Mouse (Mus musculus): ENCODE measurements at regions not wholly inside any gene's neighbourhood (a gene's known extent, or its start where the extent isn't known, plus 50 kb on each side); places are given as distances from the start of the nearest gene placed in this dataset.

DNA sequence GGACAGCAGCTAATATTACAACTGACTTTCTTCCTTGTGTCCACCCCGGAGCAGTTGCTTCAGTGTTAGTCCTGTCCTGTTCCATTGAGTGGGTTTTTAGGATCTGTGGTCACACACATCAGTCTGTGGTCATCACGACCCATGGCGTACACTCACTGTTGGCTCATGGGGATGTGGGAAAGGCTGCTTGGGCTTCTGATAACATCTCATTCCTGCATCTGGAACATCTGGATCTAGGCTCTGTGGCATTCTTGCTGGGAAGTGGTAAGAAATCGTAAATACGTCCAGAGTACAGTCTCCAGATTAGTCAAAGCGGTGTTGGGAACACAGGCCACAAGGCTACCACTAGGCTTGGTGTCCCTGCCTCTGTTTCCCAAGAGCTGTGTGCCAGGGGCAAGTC, 362.7 kb upstream of the Tbx3 start:
- no peak for DNase-seq

DNA sequence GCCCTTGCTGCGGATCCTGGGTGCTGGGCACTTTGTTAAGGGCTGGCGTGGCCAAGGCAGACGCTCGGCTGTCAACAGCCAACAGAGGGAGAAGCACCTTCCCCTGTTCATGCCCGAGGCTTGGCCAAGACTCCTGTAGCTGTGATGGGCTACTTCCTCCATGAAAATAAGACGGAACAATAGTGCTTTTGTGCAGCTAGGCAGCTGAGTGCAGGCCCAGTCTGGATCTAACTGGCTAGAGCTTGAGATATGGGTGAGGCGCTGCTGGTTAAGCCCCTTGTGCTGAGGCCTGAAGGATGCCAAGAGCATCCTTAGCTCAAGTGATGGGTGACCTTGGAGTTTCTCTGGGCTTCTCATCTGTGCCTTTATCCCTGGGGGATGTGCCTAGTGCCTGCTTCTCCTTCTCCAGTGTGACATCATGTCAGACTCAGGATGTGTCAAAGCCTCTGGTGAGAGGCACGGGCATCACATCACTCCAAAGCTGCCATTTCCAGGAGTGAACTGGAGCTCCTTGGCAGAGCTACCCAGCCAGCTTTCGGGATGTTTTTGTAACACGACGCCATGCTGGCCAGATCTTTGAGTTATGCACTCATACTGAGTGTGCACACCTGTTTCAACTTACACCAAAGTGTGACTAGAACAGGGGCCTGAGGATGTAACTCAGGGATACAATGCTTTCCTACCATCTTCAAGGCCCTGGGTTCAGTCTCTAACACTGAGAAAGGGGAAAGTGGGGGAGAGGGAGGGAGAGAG, 360.1 kb upstream of the Tbx3 start:
- DNase-seq = no peak

DNA sequence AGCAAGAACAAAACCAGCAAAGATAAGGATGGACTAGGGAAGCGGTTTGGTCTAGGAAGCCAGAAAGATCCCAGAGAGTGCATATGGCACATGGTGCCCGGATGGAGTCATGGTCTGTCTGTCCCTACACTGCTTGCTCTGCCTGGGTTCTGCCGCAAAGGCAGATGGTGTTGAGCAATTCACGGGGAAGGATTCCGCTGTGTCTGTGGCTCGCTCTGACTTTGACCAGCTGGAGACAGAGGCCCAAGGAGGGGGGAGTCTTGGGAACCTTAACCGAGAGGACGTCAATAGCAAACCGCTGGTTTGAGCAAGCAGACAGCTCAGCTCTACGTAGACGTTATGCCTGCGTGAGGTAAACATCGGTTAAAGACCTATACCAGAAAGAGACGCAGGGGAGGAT, 357.7 kb upstream of the Tbx3 start:
- DNase-seq = no peak

DNA sequence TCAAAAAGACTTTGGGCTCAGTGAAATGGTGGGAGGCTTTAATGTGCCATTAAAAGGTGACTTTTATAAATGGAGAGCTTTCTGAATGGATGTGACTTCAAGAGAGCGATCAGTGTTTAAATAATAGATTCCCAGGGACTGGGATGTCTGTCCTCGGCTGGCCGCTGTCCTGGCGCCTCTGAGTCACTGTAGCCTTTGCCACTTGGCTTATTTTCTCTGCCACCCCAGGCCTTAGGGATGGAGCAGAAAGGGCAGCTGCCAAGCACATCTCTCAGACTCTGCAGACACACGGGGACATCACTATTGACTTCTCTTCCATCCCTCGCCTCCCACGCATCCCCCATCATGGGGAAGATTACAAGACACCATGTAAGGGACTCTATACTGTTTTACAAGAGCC, 355.3 kb upstream of the Tbx3 start:
- no peak for DNase-seq

DNA sequence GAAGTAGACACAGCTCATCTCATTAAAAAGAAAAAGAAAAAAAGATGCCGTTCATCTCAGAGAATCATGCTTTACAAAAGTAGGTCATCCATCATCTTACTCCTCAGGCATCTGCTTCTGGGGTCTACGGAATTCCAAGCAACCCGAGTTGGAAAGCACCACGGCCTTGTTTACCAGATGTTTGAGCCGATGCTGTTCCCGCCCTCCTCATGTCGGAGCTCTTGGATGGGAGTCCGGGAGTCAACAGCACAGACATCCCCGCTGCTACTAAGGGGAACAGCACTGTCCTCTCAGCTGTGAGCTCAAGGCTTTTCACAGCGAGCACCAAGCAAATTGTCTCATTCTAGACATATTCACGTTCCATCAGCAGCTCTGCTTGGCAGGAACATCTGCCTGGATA, 352.9 kb upstream of the Tbx3 start:
- no peak for DNase-seq

DNA sequence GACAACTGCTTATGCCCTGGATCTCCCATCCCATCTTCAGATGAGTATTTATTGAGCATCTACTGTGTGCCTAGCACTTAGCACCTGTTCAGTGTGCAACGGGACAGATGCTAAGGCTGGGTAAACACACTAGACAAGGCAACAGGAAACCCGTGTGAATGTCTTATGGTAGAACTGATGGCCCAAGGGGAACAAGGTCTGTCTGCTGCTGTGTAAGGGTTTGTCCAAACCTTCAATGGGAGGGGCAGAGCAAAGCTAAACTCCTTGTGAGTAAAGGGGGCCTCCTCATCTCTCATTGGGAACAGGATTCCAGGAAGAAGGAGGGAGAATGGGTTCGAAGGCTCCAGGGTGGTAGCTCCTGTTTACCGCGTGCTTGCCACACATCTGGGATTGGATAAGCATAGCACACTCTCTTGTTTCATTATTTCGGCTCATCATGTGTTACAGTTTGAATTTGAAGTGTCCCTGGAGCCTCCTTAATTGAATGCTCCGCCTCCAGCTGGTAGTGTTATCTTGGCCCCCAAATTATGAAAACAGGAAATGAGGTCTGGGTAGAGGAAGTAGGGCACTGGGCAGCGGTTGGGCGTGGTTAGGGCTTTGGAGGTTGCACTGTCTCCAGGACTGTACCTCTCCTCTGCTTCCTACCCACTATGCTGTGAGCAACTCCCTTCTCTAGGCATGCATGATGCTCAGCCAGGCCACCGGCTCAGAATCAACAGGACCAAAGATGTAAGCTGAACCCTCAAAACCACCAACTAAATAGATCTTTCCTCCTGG, 348.9 kb upstream of the Tbx3 start:
- peak; percentile 26 to 27 for DNase-seq

DNA sequence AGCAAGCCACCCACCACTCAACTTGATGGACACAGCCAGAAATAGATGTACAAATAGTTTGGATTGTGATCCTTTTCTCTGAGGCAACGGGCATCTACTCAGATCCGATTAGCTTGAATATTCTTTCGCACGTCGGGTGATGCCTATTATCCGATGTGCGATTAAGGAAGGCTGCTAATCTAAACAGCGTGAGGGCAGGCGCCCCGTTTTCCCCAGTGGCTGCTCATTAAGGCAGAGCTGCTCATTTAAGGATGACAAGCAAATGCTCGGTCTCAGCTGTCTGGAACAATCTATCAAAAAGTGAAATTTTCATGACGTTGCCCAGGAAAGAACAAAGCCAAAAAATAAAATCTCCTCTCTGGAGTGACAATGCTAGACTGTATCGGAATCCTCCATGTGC, 348.1 kb upstream of the Tbx3 start:
- no peak for DNase-seq

DNA sequence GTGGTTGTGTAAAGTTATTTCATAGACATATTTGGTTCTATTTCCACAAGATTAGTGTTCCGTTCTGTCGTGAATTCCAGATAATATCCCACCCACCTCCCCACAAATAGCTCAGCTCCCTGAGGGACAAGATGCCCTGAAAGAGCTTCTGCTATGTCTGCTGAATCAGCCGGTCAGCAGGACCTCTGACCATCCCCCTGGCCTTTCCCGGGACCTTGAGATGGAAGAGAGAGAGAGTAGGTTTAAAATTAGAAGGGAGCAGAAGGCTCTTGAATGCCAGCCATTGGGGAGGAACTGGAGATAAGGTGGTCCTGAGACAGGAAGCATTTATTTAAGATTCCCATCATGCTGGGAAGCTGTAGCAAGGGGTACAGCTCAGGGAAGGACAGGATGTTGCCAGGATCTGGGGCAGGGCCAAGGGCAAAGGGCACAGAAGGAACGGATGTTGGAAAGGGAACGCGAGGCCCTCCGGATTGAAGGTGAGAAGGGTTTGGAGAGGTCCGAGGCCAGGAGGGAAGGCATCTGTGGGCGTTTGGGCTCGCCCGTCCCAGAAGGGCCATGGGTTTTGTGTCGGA, 344.7 kb upstream of the Tbx3 start:
- DNase-seq = no peak

DNA sequence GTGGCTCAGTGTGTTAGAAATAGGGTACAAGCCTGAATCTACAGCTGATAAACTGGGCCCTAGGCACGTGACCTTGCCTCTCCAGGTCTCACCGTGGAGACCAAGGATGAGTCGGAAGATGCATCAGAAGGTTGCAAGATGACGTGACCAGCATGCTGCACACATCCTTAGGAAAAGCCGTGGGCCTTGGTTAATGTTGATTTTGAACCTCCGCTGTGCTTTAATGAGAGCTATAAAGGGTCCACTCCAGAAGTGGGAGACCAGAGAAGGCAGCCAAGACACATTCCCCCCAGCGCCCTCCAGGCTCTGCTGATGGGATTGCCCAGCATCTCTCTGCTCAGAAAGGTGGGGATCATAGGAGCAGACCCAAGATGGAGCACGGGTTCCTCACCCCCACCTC, 343.6 kb upstream of the Tbx3 start:
- no peak for DNase-seq

DNA sequence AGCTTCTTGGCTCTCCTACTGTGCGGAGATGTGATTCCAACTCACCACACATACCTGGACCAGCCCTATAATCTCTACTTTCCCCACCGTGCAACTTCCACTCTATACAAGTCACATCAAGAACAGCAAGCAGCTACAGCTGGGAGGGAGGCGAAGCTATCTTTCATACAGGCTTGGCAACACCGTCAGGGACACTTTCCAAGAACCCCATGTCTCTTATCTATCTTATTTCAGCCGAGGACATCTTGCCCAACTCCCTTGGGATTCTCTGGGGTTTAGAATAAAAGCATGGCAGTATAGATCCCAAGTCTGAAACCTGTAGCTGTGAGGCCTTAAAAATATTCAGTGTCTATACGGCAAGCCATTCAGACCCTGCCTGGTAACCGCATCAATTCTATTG, 341.5 kb upstream of the Tbx3 start:
- no peak for DNase-seq

DNA sequence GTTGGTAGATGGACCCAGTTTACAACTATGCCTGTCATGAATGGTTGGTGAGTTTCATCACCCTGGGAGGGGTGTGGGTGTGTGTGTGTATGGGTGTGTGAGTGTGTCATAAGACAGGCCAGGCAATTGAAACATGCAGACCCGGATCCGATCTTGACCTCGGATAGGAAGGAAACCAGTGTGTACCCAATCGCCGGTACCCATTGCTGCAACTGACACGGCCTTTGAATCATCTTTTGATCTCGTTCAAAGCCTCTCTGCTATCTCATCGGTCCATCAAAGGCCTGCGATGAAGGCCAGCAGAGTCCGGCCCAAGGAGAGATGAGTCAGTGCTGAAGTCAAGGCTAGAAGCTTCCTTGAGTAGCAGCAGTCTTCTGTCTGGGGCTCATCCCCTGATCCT, 341.1 kb upstream of the Tbx3 start:
- DNase-seq = no peak

DNA sequence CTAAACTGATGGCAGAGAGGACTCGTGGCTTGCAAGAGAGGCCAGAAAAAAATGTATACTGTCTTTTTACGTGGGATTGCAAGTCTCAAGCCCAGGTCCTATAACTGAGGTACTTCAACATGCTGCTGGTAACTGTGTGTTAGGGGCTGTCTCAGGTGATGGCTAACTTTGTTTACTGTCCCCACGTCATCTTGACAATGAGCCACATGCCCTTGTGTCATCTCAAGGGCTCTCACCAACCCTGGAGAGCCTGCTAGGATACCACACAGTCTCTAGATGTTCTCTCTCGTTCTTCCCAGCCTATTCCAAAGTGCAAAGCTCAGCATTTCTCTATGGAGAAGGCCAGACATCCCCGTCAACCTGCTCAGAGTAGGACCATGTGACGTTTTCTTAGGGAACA, 340.6 kb upstream of the Tbx3 start:
- DNase-seq = no peak

DNA sequence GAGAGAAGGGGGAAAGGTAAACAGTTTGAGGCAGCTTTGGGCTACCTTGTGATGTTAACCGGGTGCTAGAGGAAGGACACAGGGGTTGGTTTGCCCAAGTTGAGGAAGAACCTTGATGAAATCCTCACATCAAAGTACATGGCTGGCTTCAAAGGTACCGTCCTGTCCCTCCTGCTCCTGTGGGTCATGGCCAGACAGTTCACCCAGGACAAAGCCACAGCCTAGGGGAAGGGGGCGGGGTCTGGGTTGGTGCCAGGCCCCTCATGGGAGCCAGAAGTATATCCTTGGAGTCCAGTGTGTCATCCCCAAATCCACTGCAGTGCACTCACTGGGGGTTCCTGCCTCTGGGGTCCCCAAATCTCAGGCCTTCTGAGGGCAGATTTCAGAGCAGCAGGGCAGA, 339.0 kb upstream of the Tbx3 start:
- DNase-seq = no peak

DNA sequence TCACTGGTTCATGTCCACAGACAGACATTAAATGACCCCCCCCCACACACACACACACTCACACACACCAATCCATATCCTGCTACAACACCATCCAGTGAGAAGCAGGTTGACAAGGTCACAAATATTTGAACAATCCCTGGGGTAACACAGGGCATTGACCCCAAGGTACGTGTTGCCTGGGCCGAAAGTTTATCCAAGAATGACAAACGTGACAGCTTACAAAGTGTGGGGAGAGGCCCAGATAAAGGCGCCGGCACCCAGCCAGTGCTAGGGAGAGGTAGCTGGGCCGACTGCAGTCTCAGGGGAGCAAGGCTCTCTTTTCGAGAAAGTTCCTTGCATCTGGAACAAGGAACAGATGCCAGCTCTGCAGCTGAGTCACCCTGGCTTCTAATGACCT, 337.8 kb upstream of the Tbx3 start:
- no peak for DNase-seq

DNA sequence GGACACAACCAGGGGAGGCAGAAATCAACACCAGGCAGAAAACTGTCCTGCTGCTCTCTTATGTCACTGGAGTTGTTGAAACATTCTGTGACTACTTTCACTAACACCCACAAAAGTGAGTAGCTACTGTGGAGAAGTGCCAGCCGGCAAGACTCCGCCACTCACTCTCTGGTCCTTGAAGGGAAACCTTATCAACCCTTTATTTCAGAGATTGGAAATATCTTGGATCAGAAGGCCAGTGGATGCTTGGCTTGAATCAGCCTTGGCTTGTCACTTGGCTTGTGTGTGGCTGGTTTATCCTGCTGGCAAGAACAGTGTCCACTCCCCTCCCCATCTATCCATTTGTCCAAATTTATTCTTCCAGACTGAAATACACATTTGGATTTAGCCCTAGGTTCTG, 335.3 kb upstream of the Tbx3 start:
- DNase-seq = no peak

DNA sequence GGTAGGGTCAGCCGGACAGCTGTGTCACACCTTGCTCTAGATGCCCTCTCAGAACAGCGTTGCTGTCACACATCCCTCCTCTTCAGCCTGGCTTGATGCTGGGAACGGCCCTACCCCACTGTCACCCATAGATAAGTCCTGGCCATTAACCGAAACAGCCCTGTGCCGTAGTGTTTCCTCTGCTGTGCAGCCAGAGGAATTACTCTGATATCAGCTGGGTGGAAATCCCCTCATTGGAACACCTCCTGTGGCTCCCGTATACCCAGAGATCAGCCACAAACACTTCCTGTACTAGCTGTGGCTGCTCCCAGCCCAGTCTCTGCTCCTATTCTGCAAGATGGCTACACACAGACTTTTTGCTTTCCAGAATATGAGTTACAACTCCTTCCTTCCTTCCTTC, 334.5 kb upstream of the Tbx3 start:
- DNase-seq = no peak

DNA sequence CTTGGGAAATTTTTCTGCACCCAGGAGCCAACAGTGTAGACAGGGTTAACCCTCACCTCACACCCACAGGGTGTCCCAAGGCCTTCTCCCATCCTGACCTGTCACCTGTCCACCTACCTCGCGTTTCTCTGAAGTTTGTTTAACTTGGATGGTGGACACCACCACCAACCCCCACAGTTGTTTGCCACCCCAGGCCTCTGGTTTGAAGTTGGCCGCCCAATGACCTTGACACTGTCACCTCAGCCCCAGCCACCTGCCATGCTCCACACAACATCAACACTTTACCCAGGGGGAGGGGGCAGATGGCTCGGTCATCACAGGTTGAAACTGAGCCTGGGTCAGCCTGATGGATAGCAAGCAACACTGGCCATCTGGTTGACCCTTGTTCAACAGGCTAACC, 332.7 kb upstream of the Tbx3 start:
- DNase-seq = no peak

DNA sequence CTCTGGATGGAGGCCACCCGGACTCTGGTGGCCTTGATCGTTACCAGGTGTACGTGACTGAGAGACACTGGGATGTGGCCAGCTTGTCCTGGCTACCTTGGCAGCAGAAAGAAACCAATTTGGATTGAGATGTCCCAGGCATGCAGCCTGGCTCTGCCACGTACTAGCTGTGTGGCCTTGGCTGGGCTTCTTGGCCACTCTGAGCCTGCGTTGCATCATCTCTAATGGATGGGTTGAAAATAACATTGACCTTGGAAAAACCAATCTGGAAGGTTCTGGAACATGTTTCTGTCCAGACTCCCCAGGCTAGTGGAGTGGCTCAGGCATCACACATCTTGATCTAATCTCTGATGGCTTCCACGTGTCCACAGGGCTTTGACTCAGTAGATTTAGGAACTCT, 331.8 kb upstream of the Tbx3 start:
- DNase-seq = no peak

DNA sequence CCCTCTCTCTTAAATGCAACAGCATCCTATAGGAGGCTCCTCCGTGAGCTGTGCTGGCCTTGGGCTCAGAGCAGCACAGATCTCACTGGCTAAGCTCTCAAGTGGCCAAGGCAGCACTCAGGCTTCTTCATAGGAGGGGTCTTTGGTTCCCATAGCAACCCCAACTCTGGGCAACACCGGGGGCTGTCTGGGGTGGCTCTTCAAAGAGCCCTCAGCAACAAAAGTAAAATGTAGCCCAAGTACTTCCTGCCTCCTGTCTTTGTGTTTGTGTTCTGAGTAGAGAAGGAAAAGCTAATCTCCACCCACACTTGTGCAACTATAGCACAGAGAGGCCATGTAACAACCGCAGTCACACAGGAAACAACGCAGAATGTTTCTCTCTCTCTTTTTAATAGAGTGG, 322.2 kb upstream of the Tbx3 start:
- DNase-seq = no peak

DNA sequence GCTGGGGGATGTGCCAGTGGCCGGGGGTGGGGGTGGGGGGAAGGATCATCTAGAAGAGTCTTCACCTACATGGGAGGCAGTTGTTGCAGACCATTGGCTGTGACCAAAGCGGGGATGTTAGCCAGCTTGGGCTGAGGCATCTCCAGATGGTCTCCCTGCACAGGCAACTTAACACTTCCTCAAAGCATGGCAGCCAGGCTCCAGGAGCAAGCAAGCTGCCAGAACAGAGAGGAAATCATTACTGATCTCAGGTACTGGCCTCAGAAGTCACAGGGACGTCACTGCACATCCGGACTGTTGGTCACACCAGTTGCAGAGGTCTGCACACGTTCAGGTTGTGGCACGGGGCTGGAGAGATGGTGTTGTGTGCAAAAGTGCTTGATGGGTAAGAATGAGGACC, 321.1 kb upstream of the Tbx3 start:
- no peak for DNase-seq

DNA sequence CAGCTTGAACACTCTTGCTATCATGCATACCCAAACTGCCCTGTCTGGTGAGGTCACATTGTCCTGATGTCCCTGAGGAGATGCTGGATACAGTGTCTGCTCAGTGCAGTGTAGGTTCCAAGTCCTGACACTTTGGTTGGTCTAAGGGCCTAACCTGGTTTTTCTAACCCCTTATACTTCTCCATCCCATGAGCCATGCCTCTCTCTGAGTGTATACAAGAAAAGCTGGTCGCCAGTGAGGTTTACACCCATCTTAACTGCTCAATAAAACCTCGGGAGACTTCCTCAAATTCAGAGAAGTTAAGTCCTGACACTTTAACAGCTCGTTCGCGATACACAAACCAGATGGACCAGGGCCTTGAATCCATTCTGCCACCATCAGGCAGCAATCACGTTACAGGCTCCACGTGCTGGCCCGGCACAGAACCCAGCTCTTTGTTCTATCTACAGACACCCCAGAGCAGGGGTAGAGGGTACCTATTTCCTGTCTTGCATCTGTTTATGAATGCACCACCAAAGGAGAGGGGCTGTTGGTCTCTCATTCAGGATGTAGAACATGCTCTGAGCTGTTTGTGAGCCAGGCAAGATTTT, 320.0 kb upstream of the Tbx3 start:
- no peak for DNase-seq

DNA sequence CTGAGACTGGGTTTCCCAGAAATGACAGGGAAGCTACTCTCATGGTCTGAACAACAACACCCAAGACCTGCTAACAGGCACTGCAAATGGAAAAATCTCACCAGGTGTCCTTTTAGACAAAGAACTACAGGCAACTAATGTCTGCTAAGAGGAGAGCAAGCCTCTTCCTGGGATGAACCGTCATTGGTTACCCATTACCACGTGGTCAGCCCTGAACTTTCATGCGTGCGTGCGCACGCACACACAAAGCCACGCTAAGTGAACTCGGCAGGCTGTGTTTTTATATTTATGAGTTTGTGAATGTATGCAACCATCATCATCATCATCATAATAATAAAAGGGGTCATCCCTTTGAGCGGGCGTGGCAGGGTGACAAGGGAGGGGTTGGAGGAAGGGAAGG, 315.0 kb upstream of the Tbx3 start:
- DNase-seq = no peak

DNA sequence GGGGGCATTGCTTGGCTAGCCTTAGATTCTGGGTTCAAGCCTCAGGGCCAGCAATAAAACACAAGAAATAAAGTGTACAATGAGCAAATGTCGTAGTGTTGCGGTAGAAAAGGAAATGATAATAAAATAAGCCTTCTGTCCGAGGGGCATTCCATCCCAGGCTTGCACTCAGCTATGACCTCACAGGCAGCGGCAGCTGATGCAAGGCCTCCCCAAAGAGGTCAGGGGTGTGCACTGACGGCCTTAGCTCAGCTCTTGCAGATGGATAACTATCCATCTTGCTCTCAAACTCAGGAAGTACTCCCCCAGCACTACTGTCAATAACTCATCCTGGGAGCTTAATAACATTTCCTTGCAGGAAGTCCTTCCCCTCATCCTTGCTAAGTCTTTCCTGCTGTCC, 314.4 kb upstream of the Tbx3 start:
- no peak for DNase-seq

DNA sequence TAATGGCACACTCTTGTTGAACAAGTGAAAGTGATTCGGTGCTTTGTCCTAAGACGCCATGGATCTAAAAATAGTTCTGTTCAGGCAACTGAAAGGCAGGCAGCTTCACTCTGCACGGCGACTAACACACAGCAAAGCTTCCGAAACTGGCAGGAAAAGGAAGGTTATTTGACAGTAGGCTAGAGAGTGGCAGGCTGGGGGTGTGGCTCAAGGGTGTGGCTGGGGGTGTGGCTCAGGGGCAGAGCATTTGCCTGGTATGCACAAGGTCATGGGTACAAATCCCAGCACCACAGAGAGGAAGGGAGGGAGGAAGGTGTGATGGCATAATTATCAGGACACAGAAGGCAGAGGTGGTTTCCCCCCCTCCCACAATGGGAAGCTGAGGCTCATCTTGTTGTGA, 310.8 kb upstream of the Tbx3 start:
- DNase-seq = no peak

Measured in spleen, adult 18-20 months (tissue).